Mouse (Mus musculus) lung, embryonic 14.5 days (tissue): Measurements from ENCODE around the gene Tufm. TPM values are rescaled to one million over a fixed set of nuclear protein-coding genes. Genes with fewer than 3 reads are reported as not detected.
A peak's percentile ranks its signal among the peaks of the same experiment; 100 is the strongest.

ENCODE experiments used
- ATAC-seq: fragments of 200-750 bp; cut with Nextera tagmentation; 2 replicates; pipeline ENCODE4 v1.8.0; 2017; ENCODE audit warnings: mild to moderate bottlenecking, moderate TSS enrichment, moderate library complexity; ENCODE audit not compliant: insufficient read depth
- DNase-seq: peaks from one replicate; pipeline ENCODE4 v3.0.0-alpha.2; 2015
- H3K27ac ChIP-seq: fragments of 300-500 bp; sonication (generic); 2 replicates; pipeline ENCODE4 v1.5.1; 2014; ENCODE audit warnings: low read depth, mild to moderate bottlenecking, moderate library complexity
- H3K27me3 ChIP-seq: fragments of 300-500 bp; sonication (generic); 2 replicates; pipeline ENCODE4 v1.6.1; 2014; ENCODE audit warnings: low read length, control low read depth; ENCODE audit not compliant: insufficient read depth
- H3K36me3 ChIP-seq: fragments of 300-500 bp; sonication (generic); 2 replicates; pipeline ENCODE4 v1.6.1; 2014; ENCODE audit warnings: control low read depth; ENCODE audit not compliant: insufficient read depth
- H3K4me1 ChIP-seq: fragments of 300-500 bp; sonication (generic); 2 replicates; pipeline ENCODE4 v1.6.1; 2014; ENCODE audit warnings: antibody characterized with exemption, control low read depth; ENCODE audit not compliant: insufficient read depth
- H3K4me2 ChIP-seq: fragments of 300-500 bp; sonication (generic); 2 replicates; pipeline ENCODE4 v1.6.1; 2014; ENCODE audit warnings: mild to moderate bottlenecking
- H3K4me3 ChIP-seq: fragments of 300-500 bp; sonication (generic); 2 replicates; pipeline ENCODE4 v1.5.1; 2014; ENCODE audit warnings: low read depth, low read length
- H3K9ac ChIP-seq: fragments of 300-500 bp; sonication (generic); 2 replicates; pipeline ENCODE4 v1.6.1; 2014
- H3K9me3 ChIP-seq: fragments of 300-500 bp; sonication (generic); 2 replicates; pipeline ENCODE4 v1.6.1; 2016; ENCODE audit warnings: low read depth, low read length, control low read depth
- CTCF ChIP-seq: IDR thresholded peaks from 2 replicates; pipeline ENCODE4 v1.5.1; 2016; ENCODE audit warnings: antibody characterized with exemption, low read depth
- WGBS: fragments of 180-500 bp; shearing (Covaris S2); extraction: QIAGEN DNeasy Blood & Tissue Kit; methylation state at CpG from one replicate; pipeline ENCODE4 v1.1.7; 2014; 5-methylcytosine and 5-hydroxymethylcytosine counted together
- polyA plus RNA-seq: library from polyadenylated mRNA; unstranded; fragments of >200 nt; fragmentation: Nextera tagmentation; extraction: Ambion mirVana; gene quantifications from 2 replicates; pipeline ENCODE4 v1.2.1, GENCODE M21; 2014

The Tufm gene
- polyA plus RNA-seq, 1 experiment from 2014 or later = 126 TPM

DNA sequence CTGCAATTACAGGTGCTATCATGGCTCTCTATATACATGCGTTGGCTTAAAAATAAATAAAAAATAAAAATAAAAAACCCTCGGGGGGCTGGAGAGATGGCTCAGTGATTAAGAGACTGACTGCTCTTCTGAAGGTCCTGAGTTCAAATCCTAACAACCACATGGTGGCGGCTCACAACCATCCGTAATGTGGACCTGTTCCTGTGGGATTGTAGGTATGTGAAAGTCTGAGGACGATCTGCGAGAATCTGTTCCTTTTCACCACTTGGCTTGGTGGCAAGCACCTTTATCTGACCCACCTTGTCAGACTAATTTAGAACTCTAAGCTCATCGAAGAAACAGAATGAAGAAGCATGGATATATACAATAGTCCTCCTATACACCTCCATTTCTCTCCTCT is 12.3 kb downstream of the Tufm start:
- H3K36me3 ChIP-seq = peaks cover 69% of the 10 kb centered on the region
- H3K4me1 ChIP-seq = no peaks in the 10 kb centered on the region; the same call in 1 of the 2 replicates
- WGBS = 91% methylated on average over 7 of the region's 7 CpGs
- H3K9me3 ChIP-seq = no peaks in the 10 kb centered on the region
- DNase-seq = no peak
- TF ChIP-seq CTCF = no peak
- no peaks in the 10 kb centered on the region for H3K27me3 ChIP-seq
- H3K9ac ChIP-seq = no peak overlapping the region
- H3K4me2 ChIP-seq = no peak overlapping the region
- ATAC-seq = no peak
- no peak overlapping the region for H3K27ac ChIP-seq
- no peak overlapping the region for H3K4me3 ChIP-seq

DNA sequence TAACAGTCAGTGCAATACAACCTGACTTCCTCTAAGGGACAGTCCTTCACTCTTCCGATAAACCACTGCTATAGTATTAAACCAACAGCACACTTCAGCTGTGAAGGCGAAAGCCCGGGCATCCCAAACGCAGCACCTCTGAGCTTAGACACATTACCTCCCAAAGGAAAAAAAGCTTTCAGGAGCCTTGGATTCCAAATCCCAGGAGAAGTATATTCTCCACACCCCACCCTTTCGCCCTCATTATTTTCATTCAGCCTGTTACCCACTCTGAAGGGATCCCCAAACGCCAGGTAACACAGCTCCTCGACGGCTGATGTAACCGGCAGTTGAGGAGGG is 14.5 kb downstream of the Tufm start:
- no peaks in the 10 kb centered on the region for H3K9me3 ChIP-seq
- H3K4me3 ChIP-seq = peak overlapping the region; percentile 100
- H3K36me3 ChIP-seq = peaks cover 47% of the 10 kb centered on the region
- H3K4me2 ChIP-seq = peak overlapping the region; percentile 62
- H3K27ac ChIP-seq = peak overlapping the region; percentile 100
- WGBS = 3% methylated on average over 9 of the region's 9 CpGs
- TF ChIP-seq CTCF = no peak
- DNase-seq (no peak), ATAC-seq (no peak)
- peak overlapping the region; percentile 66 for H3K9ac ChIP-seq
- no peaks in the 10 kb centered on the region for H3K27me3 ChIP-seq
- H3K4me1 ChIP-seq = no peaks in the 10 kb centered on the region; the same call in 1 of the 2 replicates

DNA sequence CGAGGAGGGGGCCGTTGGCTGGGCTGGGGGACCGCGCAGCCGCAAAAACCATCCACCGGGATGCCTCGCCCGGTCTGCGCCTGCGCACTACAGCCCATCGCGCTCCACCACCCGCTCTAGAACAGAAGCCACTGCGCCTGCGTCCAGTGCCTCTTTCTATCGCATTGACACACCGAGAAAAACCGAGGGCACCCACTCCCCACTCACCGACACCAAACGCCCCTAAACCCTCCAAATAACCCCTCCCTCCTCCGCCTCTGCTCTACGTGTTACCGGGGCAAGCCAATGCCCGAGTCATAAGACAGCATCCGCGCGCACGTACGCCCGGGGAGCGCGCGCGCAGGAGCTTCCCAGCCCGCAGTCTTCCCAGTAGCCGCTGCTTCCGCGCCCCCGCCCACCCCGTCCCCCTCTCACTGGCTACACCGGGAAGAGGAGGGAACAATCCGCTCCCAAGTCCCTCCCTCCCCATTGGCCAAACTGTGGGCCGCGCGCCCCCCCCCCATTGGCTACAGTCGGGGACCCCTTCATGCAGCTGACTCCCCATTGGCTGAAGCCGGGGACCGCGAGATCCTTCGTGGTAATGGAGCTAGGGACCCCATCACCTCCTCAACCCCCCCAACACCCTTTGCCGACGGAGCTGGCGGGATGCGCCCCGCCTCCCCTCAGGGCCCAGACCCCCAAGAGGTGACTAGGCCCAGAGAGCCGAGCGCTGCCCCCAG is 15.0 kb downstream of the Tufm start:
- H3K4me3 ChIP-seq = peak overlapping the region; percentile 100
- no peaks in the 10 kb centered on the region for H3K9me3 ChIP-seq
- H3K27ac ChIP-seq = peak overlapping the region; percentile 100
- ATAC-seq = peak; percentile 88
- whole genome bisulfite sequencing = under 1% methylated on average over 52 of the region's 57 CpGs
- peak; percentile 94 for DNase-seq
- no peaks in the 10 kb centered on the region for H3K27me3 ChIP-seq
- TF ChIP-seq CTCF = no peak
- H3K4me1 ChIP-seq = no peaks in the 10 kb centered on the region; the same call in 1 of the 2 replicates
- peaks cover 42% of the 10 kb centered on the region for H3K36me3 ChIP-seq
- H3K9ac ChIP-seq = peak overlapping the region; percentile 99
- H3K4me2 ChIP-seq = peak overlapping the region; percentile 62

DNA sequence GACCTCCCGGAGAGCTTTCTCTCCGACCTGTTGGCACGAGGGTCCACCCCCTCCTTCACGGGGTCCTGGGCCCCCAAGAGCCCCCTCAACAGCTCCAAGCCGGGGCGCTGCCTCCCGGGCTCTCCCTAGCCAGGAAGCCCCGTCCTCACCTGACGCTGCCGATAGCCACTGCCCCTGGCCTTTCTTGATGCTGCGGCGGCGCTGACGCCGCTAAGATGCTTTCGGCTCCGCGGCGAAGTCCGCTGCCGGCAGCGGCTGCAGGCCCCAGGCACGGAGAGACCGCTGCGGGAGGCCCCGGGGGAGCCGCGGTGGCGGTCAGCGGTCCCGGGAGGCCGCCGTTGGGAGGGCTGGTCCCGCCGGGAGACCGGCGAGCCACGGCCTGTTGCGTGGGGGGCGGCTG is 15.6 kb downstream of the Tufm start:
- H3K36me3 ChIP-seq = peaks cover 36% of the 10 kb centered on the region
- H3K4me2 ChIP-seq = peak overlapping the region; percentile 62
- TF ChIP-seq CTCF = no peak
- H3K27me3 ChIP-seq = no peaks in the 10 kb centered on the region
- H3K9ac ChIP-seq = peak overlapping the region; percentile 99
- H3K9me3 ChIP-seq = no peaks in the 10 kb centered on the region
- ATAC-seq (no peak), DNase-seq (no peak)
- no peaks in the 10 kb centered on the region; the same call in 1 of the 2 replicates for H3K4me1 ChIP-seq
- H3K27ac ChIP-seq = peak overlapping the region; percentile 100
- WGBS = under 1% methylated on average over 40 of the region's 40 CpGs
- H3K4me3 ChIP-seq = peak overlapping the region; percentile 100

DNA sequence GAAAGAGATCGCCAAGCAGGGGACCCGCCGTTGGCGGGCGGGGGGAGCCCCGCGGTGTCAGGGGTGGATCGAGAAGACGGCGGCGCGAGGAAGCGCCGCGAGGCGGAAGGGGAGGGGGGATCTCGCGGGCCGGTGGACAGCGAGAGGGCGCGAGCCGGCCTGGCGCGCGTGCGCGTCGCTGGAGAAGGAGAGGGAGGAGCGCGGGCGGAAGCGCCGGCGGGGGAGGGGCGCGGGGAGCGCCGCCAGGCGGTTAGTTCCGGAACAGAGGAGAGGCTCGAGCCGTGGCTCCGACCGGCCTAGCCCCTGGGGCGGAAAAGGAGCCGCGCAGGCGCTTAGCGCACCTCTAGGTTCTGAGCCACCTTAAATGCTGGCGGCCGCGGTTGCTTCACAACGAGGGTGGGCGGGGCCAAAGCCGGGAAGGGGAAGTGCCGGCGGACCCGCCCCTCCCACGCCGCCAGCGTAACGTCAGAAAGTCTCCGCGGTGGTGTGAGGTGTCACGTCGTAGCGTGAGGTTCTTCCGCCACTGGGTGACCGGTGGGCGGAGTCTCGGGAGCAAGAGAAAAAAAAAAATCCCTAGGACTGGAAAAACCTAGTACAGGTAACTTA is 16.2 kb downstream of the Tufm start, which contains the start of gene Atxn2l:
Gene Atxn2l (minus strand): TSS at position 165 of the 606 bp plus-strand sequence.
- ATAC-seq (peak; percentile 92), DNase-seq (peak; percentile 99)
- Histone ChIP-seq H3K4me2 (peak within 1 kb of the TSS; percentile 62), H3K4me3 (peak within 1 kb of the TSS; percentile 100), H3K9me3 (no peaks in the 10 kb centered on the region), H3K36me3 (peaks cover 30% of the 10 kb centered on the region), H3K27me3 (no peaks in the 10 kb centered on the region), H3K27ac (peak within 1 kb of the TSS; percentile 100), H3K9ac (peak within 1 kb of the TSS; percentile 99), H3K4me1 (no peaks in the 10 kb centered on the region; the same call in 1 of the 2 replicates)
- peak; percentile 53 for TF ChIP-seq CTCF
- WGBS = under 1% methylated on average over 61 of the region's 72 CpGs

DNA sequence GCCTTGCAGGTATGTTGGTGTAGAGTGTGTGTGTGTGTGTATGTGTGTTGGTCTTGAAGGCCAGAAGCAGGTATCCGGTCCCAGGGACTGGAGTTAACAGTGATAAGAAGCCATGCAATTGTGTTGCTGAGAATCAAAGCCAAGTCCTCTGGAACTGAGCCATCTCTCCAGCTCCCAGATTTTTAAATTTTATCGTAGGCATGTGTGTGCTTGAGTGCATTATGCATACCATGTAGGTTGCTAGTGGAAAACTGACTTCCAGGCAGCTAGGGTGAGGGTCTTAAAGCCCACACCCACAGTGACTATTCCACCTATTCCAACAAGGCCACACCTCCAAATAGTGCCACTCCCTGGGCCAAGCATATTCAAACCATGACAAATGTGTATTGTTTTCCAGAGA is 17.8 kb downstream of the Tufm start:
- H3K4me1 ChIP-seq = no peaks in the 10 kb centered on the region; the same call in 1 of the 2 replicates
- H3K9me3 ChIP-seq = no peaks in the 10 kb centered on the region
- no peak for TF ChIP-seq CTCF
- 65% methylated on average over 2 of the region's 2 CpGs for WGBS
- H3K27me3 ChIP-seq = no peaks in the 10 kb centered on the region
- no peak overlapping the region for H3K9ac ChIP-seq
- ATAC-seq (no peak), DNase-seq (no peak)
- H3K27ac ChIP-seq = no peak overlapping the region
- peaks cover 15% of the 10 kb centered on the region for H3K36me3 ChIP-seq
- H3K4me2 ChIP-seq = no peak overlapping the region
- no peak overlapping the region for H3K4me3 ChIP-seq

DNA sequence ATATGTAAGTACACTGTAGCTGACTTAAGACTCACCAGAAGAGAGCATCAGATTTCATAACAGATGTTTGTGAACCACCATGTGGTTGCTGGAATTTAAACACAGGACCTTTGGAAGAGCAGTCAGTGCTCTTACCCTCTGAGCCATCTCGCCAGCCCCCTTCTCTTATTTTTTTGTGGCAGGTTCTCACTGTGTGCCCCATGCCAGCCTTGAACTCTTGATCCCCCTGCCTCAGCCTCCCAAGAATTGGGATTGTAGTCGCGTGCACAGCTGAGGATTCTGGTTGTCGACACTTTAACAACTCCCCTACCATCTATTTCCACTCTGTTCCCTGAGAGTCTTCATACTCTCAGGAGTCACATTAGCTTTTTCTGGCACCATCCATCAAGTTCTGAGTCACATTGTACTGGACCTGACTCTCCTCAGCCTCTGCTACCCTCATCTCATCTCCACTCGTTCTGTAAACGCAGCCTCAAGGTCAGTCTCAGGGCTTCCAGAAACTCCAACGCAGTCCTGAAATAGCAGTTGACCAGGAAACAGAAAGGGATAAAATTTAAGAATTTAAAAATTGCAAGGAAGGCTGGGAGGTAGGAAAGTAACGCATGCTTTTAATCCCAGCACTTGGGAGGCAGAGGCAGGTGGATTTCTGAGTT is 20.1 kb downstream of the Tufm start:
- no peaks in the 10 kb centered on the region for H3K9me3 ChIP-seq
- H3K27me3 ChIP-seq = no peaks in the 10 kb centered on the region
- WGBS = 70% methylated on average over 8 of the region's 8 CpGs
- ATAC-seq = no peak
- H3K4me1 ChIP-seq = no peaks in the 10 kb centered on the region; the same call in 1 of the 2 replicates
- no peak overlapping the region for H3K27ac ChIP-seq
- H3K4me2 ChIP-seq = no peak overlapping the region
- TF ChIP-seq CTCF = no peak
- no peak overlapping the region for H3K4me3 ChIP-seq
- DNase-seq = no peak
- no peaks in the 10 kb centered on the region for H3K36me3 ChIP-seq
- no peak overlapping the region for H3K9ac ChIP-seq
